Mouse (Mus musculus) spleen, adult 2 months (tissue): ENCODE results near the gene Gm7145. TPM values are rescaled to one million over a fixed set of nuclear protein-coding genes. Genes with fewer than 3 reads are reported as not detected.
"Not testable (repeated sequence)": the region's sequence is repeated elsewhere in the genome, so short reads cannot be mapped to it uniquely, and the experiment has no call there.

Experiments used
- DNase-seq, 2 experiments: peaks; one replicate each; pipeline versions ENCODE4 v3.0.0 to v3.0.0-alpha.2; 2012 to 2021; ENCODE audit warnings: low spot score in 2 of 2, low read depth in 1 of 2
- H3K27ac ChIP-seq: fragments of 200-500 bp; 2 replicates; pipeline ENCODE4 v1.5.1; 2012; ENCODE audit warnings: low read length, inconsistent platforms; ENCODE audit not compliant: insufficient read depth
- H3K27me3 ChIP-seq: fragments of 200-500 bp; 2 replicates; pipeline ENCODE4 v1.6.1; 2012; ENCODE audit warnings: mild to moderate bottlenecking, moderate library complexity, low read length, inconsistent platforms; ENCODE audit not compliant: control insufficient read depth, insufficient read depth
- H3K36me3 ChIP-seq: fragments of 200-500 bp; 2 replicates; pipeline ENCODE4 v1.6.1; 2012; ENCODE audit warnings: mild to moderate bottlenecking, low read length, inconsistent platforms; ENCODE audit not compliant: control insufficient read depth, insufficient read depth
- H3K4me1 ChIP-seq: fragments of 200-500 bp; 2 replicates; pipeline ENCODE4 v1.6.1; 2011; ENCODE audit warnings: inconsistent platforms; ENCODE audit not compliant: control insufficient read depth, insufficient read depth, insufficient read length
- H3K4me3 ChIP-seq: fragments of 200-500 bp; 2 replicates; pipeline ENCODE4 v1.5.1; 2011; ENCODE audit warnings: mild to moderate bottlenecking, inconsistent platforms; ENCODE audit not compliant: insufficient read depth, insufficient read length; ENCODE audit errors: extremely low read depth
- CTCF ChIP-seq: fragments of 200-500 bp; IDR thresholded peaks from 2 replicates; pipeline ENCODE4 v1.5.1; 2011; ENCODE audit warnings: mild to moderate bottlenecking, inconsistent platforms; ENCODE audit not compliant: insufficient read depth, insufficient read length, insufficient replicate concordance; ENCODE audit errors: extremely low read depth
- POLR2A ChIP-seq: fragments of 200-500 bp; IDR thresholded peaks from 2 replicates; pipeline ENCODE4 v1.6.1; 2011; ENCODE audit warnings: low read depth, low read length, inconsistent platforms
- WGBS: fragments of 180-500 bp; shearing (Covaris S2); methylation state at CpG from one replicate; pipeline ENCODE4 v1.1.7; 2018; 5-methylcytosine and 5-hydroxymethylcytosine counted together
- polyA plus RNA-seq: library from polyadenylated mRNA; depleted of rRNA; stranded (reverse); fragments of >200 nt; gene quantifications from 2 replicates; pipeline ENCODE4 v1.2.3, GENCODE M21; 2012; rRNA removed

Gene Gm7145
- polyA plus RNA-seq: not detected in 2 replicates

DNA sequence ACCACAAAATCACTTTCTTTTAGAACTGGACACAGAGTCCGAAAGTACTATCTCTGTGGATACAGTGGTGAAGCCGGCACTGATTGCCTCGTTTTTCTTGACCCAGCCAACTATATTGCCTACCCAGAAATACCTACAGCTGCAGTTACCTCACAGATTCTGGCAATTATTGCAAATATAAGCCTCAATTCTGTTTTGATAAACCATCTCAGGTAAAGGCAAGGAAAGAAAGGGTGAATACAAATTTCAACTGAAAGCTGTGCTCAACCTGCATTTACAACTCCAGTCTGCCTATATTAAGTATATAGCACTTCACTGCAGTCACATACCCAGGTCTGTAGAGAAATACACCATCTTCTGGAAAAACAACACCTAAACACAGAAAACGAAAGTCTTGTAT lies at the start of gene Gm7145:
TSS of gene Gm7145 (plus strand) at position 301 of the 400 bp plus-strand sequence.
- WGBS: 69% methylated on average over 4 of the region's 4 CpGs
- Histone ChIP-seq H3K36me3 (no peaks in the 10 kb centered on the region), H3K27me3 (no peaks in the 10 kb centered on the region), H3K4me1 (no peaks in the 10 kb centered on the region), H3K27ac (no peak within 1 kb of the TSS), H3K4me3 (no peak within 1 kb of the TSS)
- TF ChIP-seq POLR2A (no peak), CTCF (no peak)
- no peak for DNase-seq

DNA sequence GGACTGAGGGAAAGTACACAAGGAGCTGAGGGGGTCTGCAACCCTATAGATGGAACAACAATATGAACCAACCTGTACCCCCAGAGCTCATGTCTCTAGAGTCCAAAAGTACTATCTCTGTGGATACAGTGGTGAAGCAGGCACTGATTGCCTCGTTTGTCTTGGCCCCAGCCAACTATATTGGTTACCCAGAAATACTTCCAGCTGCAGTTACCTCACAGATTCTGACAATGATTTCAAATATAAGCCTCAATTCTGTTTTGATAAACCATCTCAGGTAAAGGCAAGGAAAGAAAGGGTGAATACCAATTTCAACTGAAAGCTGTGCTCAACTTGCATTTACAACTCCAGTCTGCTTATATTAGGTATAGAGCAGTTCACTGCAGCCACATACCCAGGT lies 38.0 kb upstream of the Gm7145 start, which contains the start of gene Gm28168:
TSS of gene Gm28168 (plus strand) at position 301 of the 400 bp plus-strand sequence.
- H3K27me3 ChIP-seq, H3K4me1 ChIP-seq, H3K27ac ChIP-seq, DNase-seq, H3K4me3 ChIP-seq, H3K36me3 ChIP-seq: not testable (repeated sequence)
- WGBS: 43% methylated on average over 1 of the region's 1 CpGs

DNA sequence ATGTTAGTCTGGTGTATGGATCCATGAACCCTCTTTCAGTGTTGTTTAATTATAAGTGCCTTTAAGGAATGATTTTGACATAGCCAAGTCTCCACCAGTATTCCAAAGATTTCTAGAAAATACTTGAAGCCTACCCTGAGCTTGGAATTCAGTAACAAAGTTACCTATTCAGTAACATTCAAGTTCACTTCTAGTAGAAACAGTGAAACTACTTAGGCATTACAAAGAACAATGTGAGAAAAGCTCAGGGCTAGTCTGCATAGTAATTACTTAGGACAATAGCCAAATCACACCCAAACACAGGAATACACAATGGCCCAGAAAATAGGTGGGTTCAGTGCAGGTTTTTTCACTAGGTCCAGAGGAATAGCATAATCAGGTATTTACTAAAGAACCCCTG lies 38.1 kb downstream of the Gm7145 start:
- not testable (repeated sequence) for H3K36me3 ChIP-seq, H3K27ac ChIP-seq, H3K4me3 ChIP-seq, DNase-seq, H3K4me1 ChIP-seq, H3K27me3 ChIP-seq

DNA sequence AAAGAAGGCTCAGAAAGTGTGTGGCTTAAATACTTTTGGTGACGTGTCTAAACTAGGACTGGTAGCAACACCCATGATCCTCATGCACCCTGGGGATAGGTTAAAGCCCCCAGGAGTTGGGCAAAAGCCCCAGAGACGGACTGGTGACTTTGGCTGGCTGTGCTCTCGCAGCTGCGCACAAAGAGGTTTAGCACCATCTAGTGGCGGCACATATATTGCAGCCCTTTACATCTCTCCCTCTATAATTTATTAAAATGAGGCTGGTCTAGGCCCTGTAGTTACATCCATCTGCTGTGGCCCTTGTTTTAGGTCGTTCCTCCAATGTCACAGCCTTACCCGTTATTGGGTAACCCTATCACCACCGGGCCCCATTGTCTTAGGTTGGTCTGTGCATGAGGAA lies 47.0 kb downstream of the Gm7145 start:
- WGBS: 25% methylated on average over 8 of the region's 8 CpGs
- not testable (repeated sequence) for H3K36me3 ChIP-seq, H3K27ac ChIP-seq, DNase-seq, H3K27me3 ChIP-seq, H3K4me1 ChIP-seq, H3K4me3 ChIP-seq

Other genes with a start within 250 kb of the Gm7145 start
- not detected in 2 replicates for gene B020011L13Rik, start 184.8 kb upstream of the Gm7145 start, polyA plus RNA-seq
- not detected in 2 replicates for gene Gm28360, start 135.9 kb upstream of the Gm7145 start, polyA plus RNA-seq
- gene Gm28168, start 37.9 kb upstream of the Gm7145 start, polyA plus RNA-seq: not detected in 2 replicates
- gene Gm29106, start 210.6 kb downstream of the Gm7145 start, polyA plus RNA-seq: not detected in 2 replicates